Mouse (Mus musculus) adrenal gland, postnatal 14 days (tissue): ENCODE data around the gene 4930524B15Rik. TPM values are rescaled to one million over a fixed set of nuclear protein-coding genes. Genes with fewer than 3 reads are reported as not detected.
"Not testable (repeated sequence)": the region's sequence is repeated elsewhere in the genome, so short reads cannot be mapped to it uniquely, and the experiment has no call there.

Experiments
- DNase-seq: peaks from one replicate; pipeline ENCODE4 v3.0.0; 2021; ENCODE audit warnings: mixed read lengths
- long read RNA-seq, 2 experiments: library from polyadenylated mRNA; stranded (forward); transcript quantifications; one replicate each; pipeline ENCODE4 v2.0.0; 2021
- total RNA-seq: library from RNA; stranded (reverse); gene quantifications from 2 replicates; pipeline ENCODE4 v1.2.3, GENCODE M21; 2021

Gene 4930524B15Rik
- total RNA-seq, result not detected in 2 replicates
- long read RNA-seq, experiment 1, result 0 reads
- long read RNA-seq, experiment 2, result 0 reads

DNA sequence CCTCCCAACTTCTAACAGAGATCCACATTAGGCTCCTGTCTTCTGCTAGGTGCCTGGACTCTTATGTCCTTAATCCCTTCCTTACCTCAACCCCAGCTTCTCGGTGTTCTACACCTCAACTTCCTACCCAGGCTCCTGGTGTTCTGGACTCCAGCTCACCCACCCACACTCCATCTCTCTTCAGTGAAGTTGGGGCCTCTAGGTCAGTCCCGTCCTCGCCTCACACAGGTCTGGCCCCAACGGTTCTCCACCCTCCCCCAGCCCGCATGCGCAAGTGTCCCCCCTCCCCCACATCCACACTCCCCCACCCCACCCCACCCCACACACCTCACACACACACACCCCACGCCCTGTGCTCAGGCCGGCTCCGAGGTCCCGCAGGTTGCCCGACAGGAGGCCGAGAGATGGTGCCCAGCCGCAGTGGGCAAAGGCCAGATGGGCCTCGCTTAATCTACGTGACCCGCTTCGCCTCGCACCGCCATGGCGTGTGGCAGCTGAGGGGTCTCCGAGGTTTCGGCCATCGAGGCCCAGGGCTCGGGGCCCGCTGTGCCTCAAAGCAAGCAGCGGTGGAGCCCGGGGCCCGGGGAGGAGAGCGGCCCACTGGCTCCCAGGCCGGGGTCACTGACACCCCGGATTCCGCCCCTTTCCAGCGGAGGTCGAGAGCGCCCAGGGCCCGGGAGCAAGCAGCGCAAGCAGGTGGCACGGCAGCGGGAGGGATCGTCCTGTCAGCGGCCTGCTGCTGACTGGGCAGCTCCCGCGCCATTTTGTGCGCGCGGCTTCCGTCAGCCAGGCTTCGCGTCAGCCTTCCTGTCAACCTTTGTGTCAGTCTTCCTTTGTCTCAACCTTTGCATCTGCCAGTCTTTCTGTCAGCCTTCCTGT, at the start of gene 4930524B15Rik:
Gene 4930524B15Rik (plus strand): TSS at position 337 of the 879 bp plus-strand sequence.
- peak; percentile 34 for DNase-seq

DNA sequence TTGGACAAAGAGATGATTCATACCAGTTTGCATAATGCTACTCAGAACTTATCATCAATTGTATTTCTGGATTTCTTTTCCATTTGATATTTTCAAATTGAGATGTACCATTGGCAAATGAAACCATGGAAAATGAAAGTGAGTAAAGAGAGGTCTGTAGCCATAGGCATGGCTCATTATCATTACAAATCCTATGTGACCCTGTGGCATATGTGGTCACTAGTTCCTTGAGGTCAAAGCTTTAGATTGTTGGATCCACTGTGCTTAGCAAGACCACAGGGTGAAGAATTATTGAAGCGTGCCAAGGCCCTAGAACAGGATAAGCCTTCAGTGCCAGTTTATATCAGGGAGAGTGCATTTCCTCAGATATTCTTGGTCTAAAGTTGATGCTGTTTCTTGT, 47.6 kb upstream of the 4930524B15Rik start:
- DNase-seq, result no peak

DNA sequence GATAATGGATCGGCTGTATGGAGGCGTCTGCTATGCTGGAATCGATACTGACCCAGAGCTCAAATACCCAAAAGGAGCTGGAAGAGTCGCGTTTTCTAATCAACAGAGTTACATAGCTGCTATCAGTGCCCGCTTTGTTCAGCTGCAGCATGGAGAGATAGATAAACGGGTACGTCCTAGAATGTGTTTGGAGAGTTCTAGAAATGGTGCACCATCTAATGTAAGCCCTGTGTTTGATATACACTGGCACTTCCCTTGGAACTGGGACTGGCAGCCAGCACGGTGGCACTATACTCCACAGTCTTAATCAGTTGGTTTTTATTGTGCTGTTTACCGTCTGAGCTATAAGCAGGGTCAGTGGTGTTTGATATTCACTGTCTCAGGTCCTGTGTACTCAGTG, 35.3 kb upstream of the 4930524B15Rik start:
- no peak for DNase-seq

GRCm38 (mm10) chr11:31935652-31936051, 29.7 kb upstream of the 4930524B15Rik start:
- no peak for DNase-seq

GRCm38 (mm10) chr11:31936910-31937525, 28.4 kb upstream of the 4930524B15Rik start:
- no peak for DNase-seq

DNA sequence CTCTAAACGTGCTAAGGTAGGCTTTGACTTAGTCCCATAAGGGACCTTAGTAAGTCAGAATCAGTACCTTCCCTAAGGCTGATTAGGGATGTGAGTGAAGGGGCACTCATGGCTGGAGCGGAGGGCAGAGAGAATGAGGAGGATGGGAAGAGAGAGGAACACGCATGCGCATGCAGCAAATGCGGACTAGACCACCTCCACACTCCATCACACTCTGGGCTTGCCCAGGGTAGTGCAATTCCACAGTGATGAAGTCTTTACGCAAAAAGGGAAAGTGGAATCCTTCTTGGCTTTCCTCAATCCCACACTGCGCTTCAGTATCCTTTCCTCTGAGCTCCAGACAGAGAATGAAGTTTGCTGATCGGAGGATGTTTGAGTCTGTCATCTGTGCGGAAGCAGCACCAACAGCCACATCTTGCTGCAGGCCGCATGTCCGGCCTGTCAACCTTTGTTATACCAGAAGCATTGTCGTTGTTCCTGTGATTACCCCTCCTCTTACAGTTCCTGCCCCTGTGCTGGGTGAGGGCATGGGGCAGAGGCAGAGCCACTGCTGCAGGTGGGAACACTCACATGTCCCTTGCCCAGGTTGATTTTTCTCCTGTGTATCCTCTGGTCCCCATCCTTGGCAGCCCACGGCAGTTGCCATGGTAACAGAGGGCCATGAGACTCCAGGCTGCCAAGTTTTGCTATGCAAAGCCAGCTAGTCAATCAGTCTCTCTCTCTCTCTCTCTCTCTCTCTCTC, 24.3 kb upstream of the 4930524B15Rik start:
- DNase-seq, result no peak

GRCm38 (mm10) chr11:31941640-31942638, 23.5 kb upstream of the 4930524B15Rik start:
- DNase-seq, result no peak

GRCm38 (mm10) chr11:31945471-31945870, 19.9 kb upstream of the 4930524B15Rik start:
- DNase-seq, result no peak

DNA sequence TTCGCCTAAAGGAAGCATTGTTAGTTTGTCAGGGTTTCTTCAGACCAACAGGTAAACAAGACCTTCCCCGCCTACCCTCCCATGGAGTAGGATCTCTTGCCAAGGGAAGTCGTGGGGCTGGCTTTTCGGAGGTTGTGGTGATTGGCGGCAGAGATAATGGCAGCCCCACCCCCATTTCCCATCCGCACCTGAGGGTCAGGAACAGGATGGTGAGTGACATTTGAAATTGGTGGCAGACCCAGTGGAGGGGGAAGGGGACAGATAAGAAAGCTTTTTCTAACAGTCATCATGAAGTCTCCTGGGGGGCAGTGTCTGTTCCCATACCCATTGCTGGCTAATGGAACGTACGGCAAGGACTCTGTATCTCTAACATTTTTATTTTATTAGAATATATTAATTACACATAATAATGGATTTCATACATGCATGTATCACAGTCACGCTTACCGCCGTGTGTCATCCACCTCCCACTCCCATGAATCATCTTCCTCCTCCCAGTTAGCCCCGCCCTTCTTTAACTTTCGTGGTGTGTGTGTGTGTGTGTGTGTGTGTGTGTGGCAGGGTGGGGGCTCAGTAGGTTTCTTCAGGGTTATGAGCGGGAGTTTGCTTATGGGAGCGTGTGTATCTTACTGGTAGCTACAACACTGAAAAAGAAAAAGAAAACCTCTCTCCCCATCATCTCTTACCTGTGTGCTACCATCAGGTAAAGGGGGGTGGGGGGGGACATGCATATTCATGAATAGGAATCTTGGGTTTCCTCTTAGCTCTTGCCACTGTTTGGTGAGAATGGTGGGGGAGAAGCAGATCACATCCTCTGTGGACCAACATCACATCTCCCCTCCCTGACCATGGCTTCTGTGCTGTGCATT, 16.7 kb upstream of the 4930524B15Rik start:
- no peak for DNase-seq

GRCm38 (mm10) chr11:31949331-31949785, 16.0 kb upstream of the 4930524B15Rik start:
- peak; percentile 80 for DNase-seq

- DNase-seq, result no peak
These were observed 5.3 kb upstream of the 4930524B15Rik start for GRCm38 (mm10) chr11:31960071-31960470.

GRCm38 (mm10) chr11:31963993-31964392, 1.4 kb upstream of the 4930524B15Rik start:
- DNase-seq, result no peak

- no peak for DNase-seq
These were observed 8.7 kb downstream of the 4930524B15Rik start for GRCm38 (mm10) chr11:31974132-31974531.

DNA sequence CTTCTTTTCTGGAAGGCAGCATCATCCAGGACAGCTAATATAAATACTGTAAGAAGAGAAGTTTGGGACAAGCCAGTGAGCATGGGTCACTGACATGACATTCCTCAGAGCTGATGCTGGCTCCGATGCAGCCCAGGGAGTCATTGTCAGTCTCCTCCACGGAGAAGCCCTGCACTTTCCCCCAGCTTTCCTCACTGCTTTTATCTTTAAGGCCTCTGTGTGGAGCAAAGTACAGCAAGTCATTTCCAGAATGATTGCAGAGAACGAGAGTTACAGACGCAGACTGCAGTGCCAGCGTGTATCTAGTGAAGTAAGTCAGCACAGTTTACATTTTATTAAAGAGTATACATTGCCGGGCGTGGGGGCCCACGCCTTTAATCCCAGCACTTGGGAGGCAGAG, 9.4 kb downstream of the 4930524B15Rik start:
- no peak for DNase-seq

DNA sequence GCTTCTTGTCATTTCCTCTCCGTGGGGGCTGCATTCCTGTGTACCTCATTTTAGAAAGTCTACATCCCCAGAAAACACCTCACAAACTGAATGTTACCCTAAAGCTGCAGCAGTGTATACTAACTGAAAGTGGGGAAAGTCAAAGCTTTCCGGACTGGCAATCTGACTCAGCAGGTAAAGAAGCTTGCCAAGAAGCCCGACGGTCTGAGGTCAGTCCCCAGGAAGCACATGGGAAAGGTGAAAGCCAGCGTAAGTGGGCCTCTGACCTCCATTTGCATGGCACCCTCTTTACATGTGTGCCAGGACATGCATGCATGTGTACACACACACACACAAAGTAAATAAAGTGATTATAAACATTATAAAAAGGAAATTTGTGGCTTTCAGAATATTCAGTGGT, 10.3 kb downstream of the 4930524B15Rik start:
- DNase-seq, result no peak

DNA sequence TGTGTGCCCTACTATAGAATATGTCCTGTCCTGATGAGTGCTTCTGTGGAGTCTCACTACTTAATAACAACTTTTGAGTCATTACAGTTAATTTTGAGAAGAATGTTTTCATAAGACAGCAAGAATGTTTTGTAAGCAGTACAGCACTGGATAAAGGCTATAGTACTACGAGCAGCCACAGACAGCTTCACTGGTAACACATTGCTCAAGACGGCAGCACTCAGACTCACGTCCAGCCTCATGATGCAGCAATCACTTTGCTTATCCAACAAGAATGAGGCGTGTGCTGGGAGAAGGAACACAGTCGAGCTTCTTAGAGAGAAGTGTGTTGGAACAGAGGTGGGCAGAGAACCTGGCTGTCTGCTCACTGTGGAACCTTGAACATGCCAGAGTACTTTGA, 10.7 kb downstream of the 4930524B15Rik start:
- no peak for DNase-seq

DNA sequence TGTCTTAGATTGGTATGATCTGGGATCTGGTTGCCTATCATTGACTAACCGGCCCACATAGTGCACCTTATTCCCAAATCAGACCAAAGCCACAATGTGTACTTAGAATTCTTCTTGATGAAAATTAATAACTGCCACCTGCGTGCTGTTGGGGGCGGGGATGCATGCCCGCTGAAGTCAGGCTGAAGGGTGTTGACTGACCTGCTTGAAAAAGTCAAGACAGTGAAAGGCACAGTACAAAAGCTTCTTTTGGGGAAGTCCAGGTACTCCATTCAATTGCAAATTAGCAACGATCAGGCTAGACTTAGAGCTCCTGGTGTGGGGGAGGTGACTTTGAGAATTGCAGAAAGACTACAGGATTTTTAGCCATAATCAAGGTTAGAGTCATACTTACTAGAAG, 14.7 kb downstream of the 4930524B15Rik start:
- not testable (repeated sequence) for DNase-seq

DNA sequence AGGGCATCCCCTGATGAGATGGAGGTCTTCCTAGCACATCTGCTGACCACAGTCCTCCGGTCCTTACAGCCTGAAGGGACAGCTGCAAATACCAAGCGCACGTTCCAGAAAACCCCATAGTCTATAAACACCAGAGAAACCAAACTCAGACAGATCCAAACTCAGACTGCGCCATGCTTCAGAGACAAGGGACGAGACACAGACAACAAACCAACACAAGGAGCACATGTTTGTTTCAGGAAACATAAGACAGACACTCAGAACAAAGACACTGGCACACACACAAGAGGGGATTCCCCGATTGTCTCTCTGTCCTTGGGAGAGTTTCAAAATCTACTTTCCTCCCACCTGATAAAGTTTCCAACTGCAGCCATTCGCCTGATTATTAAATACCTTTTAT, 16.4 kb downstream of the 4930524B15Rik start:
- DNase-seq, result no peak

DNA sequence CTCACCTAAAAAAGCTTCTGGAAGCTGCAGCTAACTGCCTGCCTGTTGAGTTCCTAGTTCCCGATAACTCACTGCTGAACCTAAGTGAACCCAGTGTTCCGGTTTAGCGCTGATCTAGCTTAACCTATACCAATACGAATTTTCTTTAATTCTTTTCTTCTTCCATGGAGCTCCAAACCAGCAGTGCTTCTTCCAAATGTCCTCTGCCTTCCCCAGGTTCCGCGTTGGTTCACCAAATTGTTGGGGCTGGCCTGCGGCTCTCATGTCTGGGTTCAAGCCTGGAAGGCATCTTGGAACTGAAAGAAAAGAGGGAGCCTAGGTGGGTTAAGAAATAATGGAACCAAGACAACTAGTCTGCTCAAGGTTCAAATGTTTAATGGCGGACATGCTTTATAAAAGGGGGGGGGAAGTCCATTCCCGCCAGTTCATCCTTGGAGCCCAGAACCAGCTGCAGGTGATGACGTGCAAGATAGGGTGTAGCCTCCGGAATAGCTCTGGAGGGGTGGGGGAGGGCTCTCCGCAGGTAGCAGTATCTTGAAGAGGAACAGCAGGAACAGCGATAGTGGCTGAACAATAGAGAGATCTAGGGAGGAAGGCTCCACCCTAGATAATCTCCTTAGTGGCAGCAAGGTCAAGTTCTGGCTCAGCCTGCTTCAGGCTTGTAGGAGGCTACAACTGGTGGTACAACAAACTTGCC, 17.0 kb downstream of the 4930524B15Rik start:
- DNase-seq, result not testable (repeated sequence)

DNA sequence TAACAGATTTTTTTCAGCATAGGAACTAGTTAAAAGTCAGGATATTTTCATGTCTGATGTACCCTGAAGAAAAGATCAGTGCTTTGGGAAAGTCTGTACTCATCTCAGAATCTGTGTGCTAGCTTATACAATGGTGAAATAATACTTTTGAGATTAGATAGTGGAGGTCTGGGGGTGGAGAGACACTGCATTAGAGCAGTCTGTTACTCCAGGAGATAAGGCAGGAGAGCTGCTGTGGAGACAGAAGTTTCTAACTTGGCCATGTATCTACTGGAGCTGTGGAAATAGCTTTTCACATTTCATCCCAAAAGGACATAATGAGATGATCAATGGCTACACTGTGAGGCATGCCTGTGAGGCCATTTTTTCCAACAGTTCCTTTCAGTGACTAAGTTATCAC, 17.9 kb downstream of the 4930524B15Rik start:
- DNase-seq, result no peak
